In the genomic region with DNA sequence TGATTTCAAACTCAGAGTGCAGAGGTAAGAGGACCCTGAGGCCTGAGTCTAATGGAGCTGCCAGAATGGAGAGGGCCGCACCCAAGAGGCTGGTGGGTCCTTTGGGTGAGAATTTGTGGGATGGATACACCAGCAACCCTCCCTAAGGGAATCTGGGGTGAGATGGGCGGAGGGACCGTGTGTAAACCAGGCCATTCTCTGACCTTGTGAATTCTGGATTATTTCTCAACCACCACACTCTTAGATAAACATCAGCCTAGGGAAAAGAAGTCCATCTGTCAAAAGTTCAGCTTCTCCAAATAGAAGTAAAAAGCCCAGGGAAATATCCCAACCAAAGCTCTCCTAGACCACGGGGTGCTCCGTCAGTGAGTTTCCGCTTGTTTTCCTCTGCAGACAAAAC, we compare ENCODE assay signal across 14 mouse cellular contexts.
DNase-seq lines count a peak whose midpoint lies in the region; ATAC-seq and TF ChIP-seq lines count a peak whose summit lies in the region.
"Had no signal": no experiment of that assay in that cellular context is flagged by ENCODE, and none has a peak within 500 bp of the region (broad histone marks: within the 10 kb centered on the region; RNA-seq: fewer than 3 reads in every experiment).

No protein-coding gene starts in this region.

- no peak for TF ChIP-seq EP300 in heart, adult 2 months (IDR thresholded peaks at IDR 0.05; ENCODE audit: insufficient read depth, low read depth, low read length)

- H3K27ac ChIP-seq in heart, adult 2 months, result peak overlapping the region; percentile 32
- no peak overlapping the region for H3K27ac ChIP-seq in heart, embryonic 10.5 days
- peak overlapping the region; percentile 59; the same call in 1 of the 2 replicates for H3K27ac ChIP-seq in liver, embryonic 12.5 days
- H3K27ac ChIP-seq in liver, embryonic 11.5 days (ENCODE audit: low read depth, low read length), result no peak overlapping the region
- H3K27ac ChIP-seq in intestine, embryonic 15.5 days, result peak overlapping the region; percentile 41; the same call in 1 of the 2 replicates
- peak overlapping the region; percentile 76 for H3K27ac ChIP-seq in stomach, embryonic 14.5 days (ENCODE audit: low read length)
- no peak overlapping the region for H3K27ac ChIP-seq in hindbrain, embryonic 10.5 days

- 80% methylated on average over 6 of the region's 6 CpGs for WGBS in heart, adult 2 months
- 80% methylated on average over 6 of the region's 6 CpGs for WGBS in heart, embryonic 10.5 days
- 76% methylated on average over 6 of the region's 6 CpGs for WGBS in liver, embryonic 12.5 days (ENCODE audit: insufficient replicate concordance)
- WGBS in liver, embryonic 11.5 days, result 71% methylated on average over 6 of the region's 6 CpGs
- 50% methylated on average over 6 of the region's 6 CpGs for WGBS in intestine, embryonic 15.5 days
- WGBS in stomach, embryonic 14.5 days, result 39% methylated on average over 6 of the region's 6 CpGs
- WGBS in hindbrain, embryonic 10.5 days, result 82% methylated on average over 6 of the region's 6 CpGs

- H3K9ac ChIP-seq in heart, adult 2 months (ENCODE audit: low read depth, low read length), result no peak overlapping the region
- no peak overlapping the region for H3K9ac ChIP-seq in liver, embryonic 12.5 days
- H3K9ac ChIP-seq in liver, embryonic 11.5 days (ENCODE audit: low read depth, low read length), result no peak overlapping the region
- no peak overlapping the region for H3K9ac ChIP-seq in intestine, embryonic 15.5 days
- H3K9ac ChIP-seq in stomach, embryonic 14.5 days (replicated peaks; ENCODE audit: low read depth, low read length), result no peak overlapping the region

- H3K4me2 ChIP-seq in liver, embryonic 12.5 days, result no peak overlapping the region
- H3K4me2 ChIP-seq in liver, embryonic 11.5 days, result no peak overlapping the region
- H3K4me2 ChIP-seq in intestine, embryonic 15.5 days (replicated peaks), result no peak overlapping the region
- no peak overlapping the region for H3K4me2 ChIP-seq in stomach, embryonic 14.5 days (replicated peaks; ENCODE audit: low read depth, low read length)

- peak; percentile 57; the same call in 1 of the 2 replicates for ATAC-seq in liver, embryonic 12.5 days
- ATAC-seq in liver, embryonic 11.5 days (replicated peaks; ENCODE audit: low FRiP score), result no peak
- ATAC-seq in intestine, embryonic 15.5 days, result no peak
- no peak for ATAC-seq in stomach, embryonic 14.5 days (ENCODE audit: insufficient number of reproducible peaks, insufficient read depth, low FRiP score, low read depth)
- ATAC-seq: Patski had no signal

- no peaks in the 10 kb centered on the region for H3K9me3 ChIP-seq in heart, embryonic 10.5 days
- no peaks in the 10 kb centered on the region for H3K9me3 ChIP-seq in liver, embryonic 12.5 days (replicated peaks)
- no peaks in the 10 kb centered on the region for H3K9me3 ChIP-seq in liver, embryonic 11.5 days (ENCODE audit: control insufficient read depth, low read length)
- no peaks in the 10 kb centered on the region for H3K9me3 ChIP-seq in intestine, embryonic 15.5 days
- no peaks in the 10 kb centered on the region for H3K9me3 ChIP-seq in stomach, embryonic 14.5 days (ENCODE audit: control insufficient read depth, low read depth, low read length)
- no peaks in the 10 kb centered on the region for H3K9me3 ChIP-seq in hindbrain, embryonic 10.5 days

- TF ChIP-seq CTCF in heart, adult 2 months (IDR thresholded peaks at IDR 0.05), result no peak

- peaks cover 7% of the 10 kb centered on the region for H3K79me2 ChIP-seq in heart, adult 2 months (replicated peaks; ENCODE audit: control insufficient read depth, insufficient read depth, low read length)

- no peak overlapping the region for H3K4me3 ChIP-seq in heart, adult 2 months
- no peak overlapping the region for H3K4me3 ChIP-seq in heart, embryonic 10.5 days
- no peak overlapping the region for H3K4me3 ChIP-seq in liver, embryonic 12.5 days
- no peak overlapping the region for H3K4me3 ChIP-seq in liver, embryonic 11.5 days (ENCODE audit: low read depth, low read length)
- no peak overlapping the region for H3K4me3 ChIP-seq in intestine, embryonic 15.5 days (replicated peaks)
- no peak overlapping the region for H3K4me3 ChIP-seq in stomach, embryonic 14.5 days (ENCODE audit: low read depth, low read length)
- H3K4me3 ChIP-seq in hindbrain, embryonic 10.5 days, result no peak overlapping the region
- H3K4me3 ChIP-seq: megakaryocyte, embryonic 14.5 days had no signal

- H3K4me1 ChIP-seq in heart, adult 2 months (ENCODE audit: control insufficient read depth, insufficient read depth, low read length), result peaks cover 1% of the 10 kb centered on the region
- no peaks in the 10 kb centered on the region for H3K4me1 ChIP-seq in heart, embryonic 10.5 days
- no peaks in the 10 kb centered on the region for H3K4me1 ChIP-seq in liver, embryonic 12.5 days
- no peaks in the 10 kb centered on the region; the same call in 1 of the 2 replicates for H3K4me1 ChIP-seq in liver, embryonic 11.5 days (replicated peaks; ENCODE audit: control insufficient read depth, insufficient read depth, low read length)
- no peaks in the 10 kb centered on the region; the same call in 1 of the 2 replicates for H3K4me1 ChIP-seq in intestine, embryonic 15.5 days (replicated peaks)
- peaks cover 15% of the 10 kb centered on the region for H3K4me1 ChIP-seq in stomach, embryonic 14.5 days (ENCODE audit: control insufficient read depth, insufficient read depth, low read length)
- no peaks in the 10 kb centered on the region for H3K4me1 ChIP-seq in hindbrain, embryonic 10.5 days (replicated peaks)
- H3K4me1 ChIP-seq: megakaryocyte, embryonic 14.5 days had no signal

- H3K36me3 ChIP-seq in heart, adult 2 months (ENCODE audit: control insufficient read depth, insufficient read depth, low read length), result peaks cover 12% of the 10 kb centered on the region
- no peaks in the 10 kb centered on the region for H3K36me3 ChIP-seq in heart, embryonic 10.5 days
- 0 out of 2 replicates have a peak, but pooled peaks cover 3% of the 10 kb centered on the region for H3K36me3 ChIP-seq in liver, embryonic 12.5 days
- H3K36me3 ChIP-seq in liver, embryonic 11.5 days (ENCODE audit: control insufficient read depth, insufficient read depth, low read length), result no peaks in the 10 kb centered on the region
- no peaks in the 10 kb centered on the region for H3K36me3 ChIP-seq in intestine, embryonic 15.5 days
- H3K36me3 ChIP-seq in stomach, embryonic 14.5 days (ENCODE audit: control insufficient read depth, insufficient read depth, low read length), result no peaks in the 10 kb centered on the region; the same call in 1 of the 2 replicates
- 0 out of 2 replicates have a peak, but pooled peaks cover 3% of the 10 kb centered on the region for H3K36me3 ChIP-seq in hindbrain, embryonic 10.5 days

- peak in 1 of 2 experiments; percentile 30 for DNase-seq in heart, adult 2 months
- no peak for DNase-seq in heart, embryonic 10.5 days (ENCODE audit: low spot score)
- no peak for DNase-seq in liver, embryonic 11.5 days (ENCODE audit: low spot score)
- no peak for DNase-seq in spleen, postnatal 4 days (ENCODE audit: low spot score in 2 of 2)
- no peak for DNase-seq in hindbrain, embryonic 10.5 days (ENCODE audit: low spot score)
- DNase-seq: cerebellum, adult 9-10 months; heart, adult 18-20 months; heart, postnatal 36 days; right cerebral cortex, postnatal 4 days had no signal

- no peak for TF ChIP-seq POLR2A in heart, adult 2 months (IDR thresholded peaks at IDR 0.05; ENCODE audit: insufficient read depth, low read depth, low read length)

- H3K27me3 ChIP-seq in heart, adult 2 months (ENCODE audit: control insufficient read depth, insufficient read depth, low read length), result no peaks in the 10 kb centered on the region
- H3K27me3 ChIP-seq in heart, embryonic 10.5 days (ENCODE audit: insufficient read depth, poor library complexity, severe bottlenecking), result no peaks in the 10 kb centered on the region
- H3K27me3 ChIP-seq in liver, embryonic 12.5 days (replicated peaks), result no peaks in the 10 kb centered on the region
- no peaks in the 10 kb centered on the region for H3K27me3 ChIP-seq in liver, embryonic 11.5 days (replicated peaks; ENCODE audit: control insufficient read depth, insufficient read depth, low read length)
- no peaks in the 10 kb centered on the region for H3K27me3 ChIP-seq in intestine, embryonic 15.5 days (replicated peaks)
- H3K27me3 ChIP-seq in stomach, embryonic 14.5 days (ENCODE audit: control insufficient read depth, insufficient read depth, low read length), result no peaks in the 10 kb centered on the region
- H3K27me3 ChIP-seq in hindbrain, embryonic 10.5 days (ENCODE audit: insufficient read depth, poor library complexity, severe bottlenecking), result no peaks in the 10 kb centered on the region
- H3K27me3 ChIP-seq: megakaryocyte, embryonic 14.5 days; Patski had no signal

- intact Hi-C loops in heart, adult 2 months (cut with DNase I), result no loop called here

Comparison
In these comparisons a context has a peak if more than half of its experiments do, and no peak if none do; other contexts are left out.
1. H3K27ac ChIP-seq: peak in heart, adult 2 months (single experiment), liver, embryonic 12.5 days (single experiment), intestine, embryonic 15.5 days (single experiment) and stomach, embryonic 14.5 days (single experiment); none in heart, embryonic 10.5 days (single experiment), liver, embryonic 11.5 days (single experiment) and hindbrain, embryonic 10.5 days (single experiment).